Mouse (Mus musculus) CD4-positive, CD25-positive, alpha-beta regulatory T cell, adult 4 months (primary cell): ENCODE measurements around the gene Nudt9. TPM values are rescaled to one million over a fixed set of nuclear protein-coding genes. Genes with fewer than 3 reads are reported as not detected.

Experiments used
- ATAC-seq: one replicate; pipeline ENCODE4 v1.8.0; 2017
- polyA plus RNA-seq, 2 experiments: library from polyadenylated mRNA; unstranded; fragments of 100-300 nt; shearing (Covaris generic); gene quantifications; one replicate each; pipeline ENCODE4 v1.2.1; 2017

Gene Nudt9
- polyA plus RNA-seq, 2 experiments from 2014 or later = 13.5 to 22.6 TPM

GRCm38 (mm10) chr5:104085366-104085765 is 39.3 kb downstream of the Nudt9 start:
- ATAC-seq = no peak

DNA sequence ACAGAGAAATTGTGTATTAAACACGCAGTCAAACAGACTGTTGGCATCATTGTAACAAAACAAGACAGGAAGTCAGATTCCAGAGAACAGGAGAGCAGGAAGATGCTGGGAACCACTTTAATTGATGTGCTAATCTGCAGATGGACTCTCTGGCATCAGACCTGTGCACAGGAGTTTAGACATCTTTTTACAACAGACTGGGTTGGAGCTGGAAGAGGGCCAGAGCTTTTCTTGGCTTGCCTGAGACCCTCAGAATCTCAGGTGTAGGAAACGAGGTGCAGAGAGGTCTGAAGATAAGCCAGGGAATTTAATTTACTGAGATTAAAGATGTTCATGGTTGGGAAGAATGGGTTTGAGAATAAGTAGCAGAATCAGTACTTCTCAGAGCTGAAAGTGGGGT is 43.6 kb downstream of the Nudt9 start:
- ATAC-seq = no peak

DNA sequence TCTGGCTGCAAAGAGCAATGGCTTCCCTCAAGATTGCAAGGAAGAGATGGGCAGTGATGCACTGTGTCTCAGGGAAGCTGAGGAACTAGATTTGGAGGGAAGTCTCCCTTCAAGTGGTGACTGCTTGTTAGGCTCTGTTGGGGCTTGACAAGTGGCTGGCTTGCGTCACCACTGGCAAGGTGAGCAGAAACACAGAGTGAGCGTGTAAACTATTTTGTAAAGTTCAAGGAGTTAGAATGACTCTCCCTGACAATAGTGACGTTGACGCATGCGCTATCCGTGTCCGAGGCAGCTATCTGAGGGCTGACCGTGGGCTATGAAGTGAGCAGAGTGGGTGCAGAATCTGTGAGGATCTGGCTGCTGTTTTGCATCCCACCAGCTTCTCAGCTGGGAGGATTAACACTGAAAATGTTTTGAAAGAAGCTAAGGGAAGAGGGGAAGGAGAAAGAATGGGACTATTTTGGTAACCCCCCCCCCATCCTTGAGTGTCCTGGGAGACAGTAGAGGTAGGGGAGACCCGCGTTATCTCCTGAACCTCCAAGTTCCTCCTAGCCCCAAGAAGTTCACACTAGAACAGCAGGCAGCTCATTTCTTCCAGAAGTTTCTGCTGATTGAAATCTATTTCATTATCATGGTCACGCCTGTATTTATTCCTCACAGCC is 49.4 kb downstream of the Nudt9 start:
- ATAC-seq = no peak

- no peak for ATAC-seq
These were observed 50.2 kb downstream of the Nudt9 start for GRCm38 (mm10) chr5:104096078-104096938.

GRCm38 (mm10) chr5:104101678-104102531 is 55.8 kb downstream of the Nudt9 start:
- ATAC-seq = no peak

DNA sequence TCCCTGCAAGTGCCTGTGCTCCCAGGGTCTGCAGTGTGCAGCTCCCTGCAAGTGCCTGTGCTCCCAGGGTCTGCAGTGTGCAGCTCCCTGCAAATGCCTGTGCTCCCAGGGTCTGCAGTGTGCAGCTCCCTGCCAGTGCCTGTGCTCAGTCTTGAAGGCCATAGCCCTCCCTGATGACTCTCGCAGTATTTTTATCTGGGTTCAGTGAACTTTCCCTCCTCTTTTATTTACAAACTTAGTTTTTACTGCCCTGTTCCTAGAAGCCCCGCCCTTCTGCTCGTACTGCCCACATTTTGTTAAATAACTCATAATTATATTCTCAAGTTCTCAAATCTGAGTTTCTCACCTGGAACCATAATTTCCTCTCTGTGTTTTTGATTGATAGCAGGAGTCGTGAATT is 57.1 kb downstream of the Nudt9 start:
- ATAC-seq = no peak

DNA sequence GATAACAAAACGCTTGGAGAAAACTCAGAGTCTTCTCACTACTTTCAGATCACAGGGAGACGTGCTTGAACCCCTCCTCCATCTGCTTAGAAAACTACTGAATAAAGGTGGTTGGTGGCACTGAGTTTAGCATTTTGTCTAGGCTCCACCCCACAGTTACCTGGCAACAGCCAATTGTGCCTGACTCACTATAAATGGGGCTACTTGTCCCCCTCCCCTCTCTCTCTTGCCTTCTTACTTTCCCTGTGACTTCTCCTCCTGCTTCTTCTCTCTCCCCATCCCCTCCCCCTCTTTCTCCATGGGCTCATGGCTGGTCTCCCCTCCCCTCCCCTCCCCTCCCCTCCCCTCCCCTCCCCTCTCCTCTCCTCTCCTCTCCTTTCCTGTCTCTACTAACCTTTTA is 58.0 kb downstream of the Nudt9 start:
- no peak for ATAC-seq

DNA sequence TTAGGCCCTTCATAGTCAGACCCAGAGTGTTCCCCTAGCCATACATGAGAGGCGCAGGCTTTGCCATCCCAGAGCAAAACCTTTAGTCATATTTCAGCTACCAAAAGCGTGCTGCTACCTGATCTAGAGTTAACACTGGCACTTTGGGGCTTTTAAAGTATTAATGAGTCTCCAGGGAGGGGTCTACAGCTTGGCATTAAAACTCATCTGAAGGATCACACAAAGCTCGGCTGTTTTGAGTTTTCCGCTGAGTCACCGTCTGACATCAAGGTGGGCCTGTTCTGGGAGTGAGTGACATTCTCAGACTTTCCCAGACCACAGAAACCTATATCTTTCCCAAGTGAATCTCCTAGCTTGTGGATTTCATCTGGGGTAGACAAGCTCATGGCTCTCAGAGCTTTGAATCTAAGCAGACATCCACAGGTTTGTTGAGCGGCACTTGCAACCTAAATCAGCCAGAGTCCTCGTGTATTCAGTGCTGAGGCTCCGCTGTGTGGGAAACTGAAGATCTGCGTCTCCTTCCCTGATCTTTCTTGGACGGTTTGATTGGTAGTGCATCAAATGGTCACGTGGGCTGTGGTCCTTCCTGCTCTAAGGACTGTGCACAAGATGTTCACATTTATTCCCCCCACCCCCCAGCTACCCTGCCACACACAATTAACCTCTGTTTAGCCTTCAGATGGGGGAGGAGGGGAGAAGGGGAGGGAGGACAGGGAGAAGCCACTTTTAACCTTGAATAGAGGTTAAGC is 62.2 kb downstream of the Nudt9 start:
- ATAC-seq = no peak

- no peak for ATAC-seq
These were observed 62.8 kb downstream of the Nudt9 start for GRCm38 (mm10) chr5:104108879-104109369.

DNA sequence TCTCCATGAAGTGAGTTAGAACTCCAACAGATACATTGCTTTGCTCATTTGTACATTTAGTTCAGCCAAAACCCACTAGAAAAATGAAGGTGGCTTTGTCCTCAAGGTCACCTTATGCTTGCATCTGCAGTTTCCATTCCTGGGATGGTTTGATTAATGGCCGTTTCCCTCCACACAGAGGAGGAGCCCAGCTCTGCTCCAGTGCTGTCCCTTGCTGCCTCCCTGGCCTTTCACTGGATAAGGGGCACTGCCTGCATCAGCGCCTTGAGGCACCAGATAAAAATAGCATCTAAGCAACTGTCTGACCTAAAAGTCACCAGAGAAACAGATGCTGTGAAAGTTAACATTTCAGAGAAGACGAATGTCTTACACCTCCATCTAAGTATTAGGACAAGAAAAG is 63.4 kb downstream of the Nudt9 start:
- no peak for ATAC-seq

DNA sequence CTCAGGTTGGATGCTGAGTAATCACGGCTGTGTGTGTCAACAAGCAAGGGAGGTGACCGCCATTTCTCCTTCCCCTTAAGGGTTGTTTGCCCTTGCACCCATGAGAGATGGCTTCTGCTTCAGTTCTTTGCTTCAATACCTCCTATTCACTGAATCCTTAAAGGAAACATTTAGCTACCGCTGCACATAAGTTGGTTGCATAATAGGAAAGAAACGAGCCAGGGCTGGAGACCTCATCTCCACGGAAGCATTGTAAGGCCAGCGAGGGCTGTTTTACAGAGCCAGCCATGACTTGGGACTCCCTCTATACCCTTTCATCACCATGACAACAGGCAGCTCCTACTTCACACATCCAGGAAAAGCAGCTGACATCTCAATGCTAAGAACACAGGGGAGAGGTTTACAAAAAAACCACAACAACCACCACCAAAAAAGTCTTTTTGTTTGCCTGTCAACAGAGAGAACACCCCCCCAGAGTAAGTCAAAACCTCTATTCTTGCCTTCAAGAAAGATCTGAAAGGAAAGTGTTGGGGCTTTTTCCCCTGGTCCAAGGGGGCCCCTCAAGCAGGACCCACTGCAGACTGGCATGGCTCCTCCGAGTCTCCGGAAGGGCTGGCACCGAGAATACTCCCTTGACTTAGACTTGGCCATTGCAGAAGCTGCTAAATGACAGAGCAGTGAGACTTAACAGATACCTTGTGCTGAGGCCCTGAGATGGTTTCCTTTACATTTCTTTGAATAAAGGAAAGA is 64.2 kb downstream of the Nudt9 start:
- no peak for ATAC-seq

DNA sequence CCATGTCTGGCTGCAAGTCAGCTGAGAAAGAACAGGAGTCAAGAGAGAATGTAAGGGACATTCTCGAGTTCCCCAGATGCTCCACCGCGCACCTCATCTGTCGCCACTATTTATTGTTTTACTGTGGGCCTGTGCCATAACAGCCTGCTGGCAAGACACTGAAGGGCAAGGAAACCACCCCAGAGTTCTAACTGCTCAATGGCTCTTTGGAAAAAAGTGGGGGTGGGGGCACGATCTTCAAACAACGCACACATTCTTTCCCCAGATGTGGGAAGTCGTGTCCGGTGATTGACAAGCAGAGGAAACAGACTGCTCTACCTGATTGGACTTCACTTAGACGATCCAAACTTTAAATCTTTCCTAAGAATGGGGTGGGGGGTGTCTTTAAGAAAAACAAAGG is 65.9 kb downstream of the Nudt9 start:
- no peak for ATAC-seq

DNA sequence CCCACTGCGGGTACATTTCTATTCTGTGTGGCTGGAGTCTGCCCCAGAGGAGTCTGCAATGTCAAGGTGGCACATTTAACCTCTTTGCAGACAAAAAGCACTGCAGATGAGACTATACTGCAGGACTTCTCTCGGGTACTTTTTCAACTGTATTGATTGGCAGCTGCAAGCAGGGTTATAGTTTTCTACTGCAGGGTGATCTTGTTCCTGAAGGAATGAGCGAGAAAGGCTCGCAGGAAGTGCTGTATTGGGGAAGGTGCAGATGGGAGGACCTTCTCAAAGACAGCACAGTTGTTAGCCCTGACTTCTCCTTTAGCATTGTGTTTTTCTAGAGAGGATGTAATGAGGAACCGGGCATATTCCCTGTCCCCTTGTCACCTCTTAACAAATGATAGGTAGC is 66.4 kb downstream of the Nudt9 start:
- no peak for ATAC-seq

GRCm38 (mm10) chr5:104113491-104114172 is 67.5 kb downstream of the Nudt9 start, which contains the start of gene Sparcl1:
Gene Sparcl1, minus strand, starts transcription at chr5:104113733.
- no peak for ATAC-seq

Other genes with a start within 250 kb of the Nudt9 start
- 1 to 10 TPM in 1 of 2 experiments, under 1 TPM in 1; 0.77 to 1.0 TPM for gene Klhl8, start 135.0 kb upstream of the Nudt9 start, polyA plus RNA-seq
- not detected for gene Hsd17b13, start 68.9 kb upstream of the Nudt9 start, polyA plus RNA-seq
- 1 to 10 TPM; 4.3 to 5.2 TPM for gene Hsd17b11, start 24.4 kb upstream of the Nudt9 start, polyA plus RNA-seq
- not detected for gene Gm17660, start 31.3 kb downstream of the Nudt9 start, polyA plus RNA-seq
- gene Sparcl1, start 67.4 kb downstream of the Nudt9 start, polyA plus RNA-seq = not detected
- gene Dspp, start 124.4 kb downstream of the Nudt9 start, polyA plus RNA-seq = not detected
- gene Dmp1, start 156.3 kb downstream of the Nudt9 start, polyA plus RNA-seq = not detected